Mouse (Mus musculus) forebrain, embryonic 10.5 days (tissue): ENCODE measurements around the gene Rab5if. TPM values are rescaled to one million over a fixed set of nuclear protein-coding genes. Genes with fewer than 3 reads are reported as not detected.

Experiments
- DNase-seq: peaks from one replicate; pipeline ENCODE4 v3.0.0-alpha.2; 2017; ENCODE audit warnings: low spot score; ENCODE audit errors: extremely low spot score
- H3K27ac ChIP-seq: fragments of 300-500 bp; sonication (generic); 2 replicates; pipeline ENCODE4 v1.5.1; 2016; ENCODE audit warnings: mild to moderate bottlenecking
- H3K27me3 ChIP-seq: fragments of 300-500 bp; sonication (generic); 2 replicates; pipeline ENCODE4 v1.6.1; 2016; ENCODE audit warnings: mild to moderate bottlenecking; ENCODE audit not compliant: poor library complexity, severe bottlenecking
- H3K36me3 ChIP-seq: fragments of 300-500 bp; sonication (generic); replicated peaks from 2 replicates; pipeline ENCODE4 v1.6.1; 2016; ENCODE audit warnings: mild to moderate bottlenecking, moderate library complexity
- H3K4me1 ChIP-seq: fragments of 300-500 bp; sonication (generic); 2 replicates; pipeline ENCODE4 v1.6.1; 2016
- H3K4me3 ChIP-seq: fragments of 300-500 bp; sonication (generic); 2 replicates; pipeline ENCODE4 v1.5.1; 2016; ENCODE audit warnings: mild to moderate bottlenecking, moderate library complexity
- H3K9me3 ChIP-seq: fragments of 300-500 bp; sonication (generic); 2 replicates; pipeline ENCODE4 v1.6.1; 2016; ENCODE audit warnings: mild to moderate bottlenecking, moderate library complexity
- whole genome bisulfite sequencing: fragments of 180-500 bp; shearing (Covaris S2); methylation state at CpG from one replicate; pipeline ENCODE4 v1.1.7; 2016; 5-methylcytosine and 5-hydroxymethylcytosine counted together
- polyA plus RNA-seq: library from polyadenylated mRNA; unstranded; fragments of >200 nt; fragmentation: Nextera tagmentation; extraction: Ambion mirVana; gene quantifications from 2 replicates; pipeline ENCODE4 v1.2.1, GENCODE M21; 2016

Rab5if gene
- polyA plus RNA-seq, 1 experiment from 2014 or later = 185 TPM

DNA sequence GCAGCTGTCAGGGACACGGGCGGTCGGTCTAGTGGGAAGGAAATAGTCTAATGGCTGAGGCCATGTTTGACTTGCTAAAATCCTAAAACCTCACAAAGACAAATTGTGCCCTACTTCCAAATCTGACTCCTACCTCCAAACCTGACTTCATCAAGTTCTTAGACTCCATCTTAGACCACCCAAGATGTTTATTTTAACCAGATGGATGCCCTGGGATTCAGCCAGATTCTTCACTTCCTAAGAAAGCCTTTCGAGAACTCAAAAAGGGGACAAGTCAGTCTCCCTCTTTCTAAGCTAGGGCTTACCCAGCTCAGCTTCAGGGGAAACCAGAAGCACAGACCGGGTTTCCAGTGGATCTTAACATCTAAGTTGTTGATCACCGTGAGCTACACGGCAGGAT lies 4.3 kb upstream of the Rab5if start:
- no peaks in the 10 kb centered on the region for H3K27me3 ChIP-seq
- 94% methylated on average over 7 of the region's 7 CpGs for whole genome bisulfite sequencing
- peaks cover 18% of the 10 kb centered on the region for H3K4me1 ChIP-seq
- H3K9me3 ChIP-seq = no peaks in the 10 kb centered on the region
- DNase-seq = no peak
- H3K27ac ChIP-seq = no peak overlapping the region
- H3K36me3 ChIP-seq = peaks cover 65% of the 10 kb centered on the region
- H3K4me3 ChIP-seq = no peak overlapping the region

DNA sequence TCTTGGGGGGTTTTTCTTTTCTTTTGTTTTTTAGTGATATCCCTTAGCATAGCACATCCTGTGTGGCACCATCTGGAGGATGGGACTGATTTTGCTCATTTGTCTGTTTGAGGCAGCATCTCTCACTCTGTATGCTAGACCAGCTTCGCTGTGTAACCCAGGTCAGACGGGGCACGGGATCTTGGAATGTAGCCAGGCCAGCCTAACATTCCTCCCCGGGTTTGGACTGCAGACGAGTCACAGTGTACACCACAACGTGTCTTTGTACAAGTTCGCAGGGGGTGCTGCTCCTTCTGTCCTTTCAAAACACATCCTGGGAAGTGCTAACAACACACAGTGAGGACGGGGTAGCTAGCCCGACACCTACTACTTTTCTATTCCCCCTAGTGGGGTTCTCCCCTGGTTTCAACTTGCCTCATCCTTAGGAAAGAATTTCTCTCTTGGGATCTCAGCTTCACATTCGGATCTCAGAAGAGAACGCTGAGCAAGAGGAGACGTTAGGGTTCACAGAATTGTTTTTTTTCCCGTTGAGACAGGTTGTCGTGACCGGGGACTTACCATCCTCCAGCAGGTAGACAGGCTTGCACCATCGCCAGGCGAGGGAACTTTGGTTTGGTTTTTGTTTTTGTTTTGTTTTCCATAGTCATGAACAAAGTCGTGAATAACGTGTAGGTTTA lies 749 bp upstream of the Rab5if start:
- H3K9me3 ChIP-seq = no peaks in the 10 kb centered on the region
- peak; percentile 40 for DNase-seq
- H3K27me3 ChIP-seq = no peaks in the 10 kb centered on the region
- WGBS = under 1% methylated on average over 19 of the region's 19 CpGs
- peak overlapping the region; percentile 92 for H3K27ac ChIP-seq
- H3K36me3 ChIP-seq = peaks cover 59% of the 10 kb centered on the region
- H3K4me1 ChIP-seq = peaks cover 27% of the 10 kb centered on the region
- peak overlapping the region; percentile 97 for H3K4me3 ChIP-seq

DNA sequence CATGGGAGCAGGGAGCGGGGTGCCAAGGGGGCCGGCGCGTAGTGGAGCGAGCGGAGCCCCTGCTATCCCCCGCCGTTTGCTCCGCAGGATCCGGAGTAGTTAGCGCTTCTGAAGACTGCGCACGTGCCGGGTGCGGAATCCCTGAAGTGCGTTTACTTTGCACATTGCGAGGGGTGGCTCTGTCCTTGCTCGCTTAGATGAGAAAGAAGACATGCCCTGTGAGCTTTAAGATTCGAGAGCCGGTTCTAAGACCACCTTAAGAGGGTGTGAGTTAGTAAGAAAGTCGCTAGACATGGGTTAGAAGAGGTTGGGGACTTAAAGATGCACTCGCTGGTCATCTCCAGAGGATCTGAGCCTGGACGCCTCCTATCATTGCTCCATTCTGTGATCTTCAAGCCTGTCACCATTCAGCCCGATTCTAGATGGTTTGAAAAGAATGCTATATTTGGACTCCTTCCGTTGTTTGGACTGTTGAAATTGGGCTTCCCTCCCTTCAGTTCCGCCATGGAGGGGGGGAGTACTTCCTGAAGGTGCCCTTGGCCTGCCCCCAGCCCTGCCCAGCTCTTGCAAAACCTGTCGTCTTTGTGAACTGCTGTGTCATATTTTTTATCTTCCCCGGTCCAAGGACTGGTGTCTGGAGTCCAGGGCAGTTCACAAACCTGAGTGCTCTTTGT lies 696 bp downstream of the Rab5if start:
- WGBS = 5% methylated on average over 28 of the region's 28 CpGs
- H3K4me1 ChIP-seq = peaks cover 27% of the 10 kb centered on the region
- H3K27me3 ChIP-seq = no peaks in the 10 kb centered on the region
- H3K36me3 ChIP-seq = peaks cover 61% of the 10 kb centered on the region
- peak overlapping the region; percentile 97 for H3K4me3 ChIP-seq
- no peaks in the 10 kb centered on the region for H3K9me3 ChIP-seq
- DNase-seq = no peak
- peak overlapping the region; percentile 92 for H3K27ac ChIP-seq

DNA sequence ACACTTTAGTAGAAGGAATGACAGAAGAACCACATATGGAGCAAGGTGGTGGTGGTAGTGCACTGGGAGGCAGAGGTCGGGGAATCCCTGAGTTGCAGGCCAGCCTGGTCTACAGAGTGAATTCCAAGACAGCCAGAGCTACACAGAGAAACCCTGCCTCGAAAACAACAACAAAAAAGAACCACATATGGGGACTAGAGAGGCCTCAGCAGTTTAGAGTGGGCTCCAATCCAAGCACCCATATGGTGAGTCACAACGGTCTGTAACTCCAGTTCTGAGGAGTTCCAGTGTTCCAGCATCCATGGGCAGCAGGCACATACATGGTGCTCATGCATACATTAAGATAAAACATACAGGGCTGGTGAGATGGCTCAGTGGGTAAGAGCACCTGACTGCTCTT lies 1.6 kb downstream of the Rab5if start:
- no peaks in the 10 kb centered on the region for H3K9me3 ChIP-seq
- DNase-seq = no peak
- peaks cover 27% of the 10 kb centered on the region for H3K4me1 ChIP-seq
- peaks cover 62% of the 10 kb centered on the region for H3K36me3 ChIP-seq
- no peak overlapping the region for H3K27ac ChIP-seq
- H3K4me3 ChIP-seq = peak overlapping the region; percentile 97
- H3K27me3 ChIP-seq = no peaks in the 10 kb centered on the region
- 83% methylated on average over 3 of the region's 3 CpGs for WGBS

DNA sequence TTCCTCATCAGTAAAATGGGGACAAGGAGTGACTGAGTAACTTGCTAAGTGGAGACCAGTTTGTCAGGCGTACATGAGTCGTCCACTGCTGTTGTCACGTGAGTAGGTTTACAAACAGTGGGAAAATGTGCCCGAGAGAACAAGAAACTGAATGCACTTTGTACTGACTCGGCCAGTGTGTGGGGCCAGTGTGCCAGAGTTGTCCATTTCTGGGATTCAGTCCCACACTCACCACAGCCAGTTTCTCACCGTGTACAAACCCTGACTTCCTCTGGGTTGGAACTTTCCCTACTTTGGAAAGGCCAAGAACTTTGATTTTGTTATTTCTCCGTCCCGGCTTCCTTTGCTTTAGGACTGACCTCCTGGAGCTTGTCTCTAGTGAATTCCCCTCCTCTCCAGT lies 6.1 kb downstream of the Rab5if start:
- Histone ChIP-seq H3K36me3 (peaks cover 95% of the 10 kb centered on the region), H3K27me3 (no peaks in the 10 kb centered on the region), H3K27ac (no peak overlapping the region), H3K4me1 (peaks cover 6% of the 10 kb centered on the region), H3K4me3 (no peak overlapping the region), H3K9me3 (no peaks in the 10 kb centered on the region)
- 92% methylated on average over 8 of the region's 8 CpGs for WGBS
- DNase-seq = no peak

DNA sequence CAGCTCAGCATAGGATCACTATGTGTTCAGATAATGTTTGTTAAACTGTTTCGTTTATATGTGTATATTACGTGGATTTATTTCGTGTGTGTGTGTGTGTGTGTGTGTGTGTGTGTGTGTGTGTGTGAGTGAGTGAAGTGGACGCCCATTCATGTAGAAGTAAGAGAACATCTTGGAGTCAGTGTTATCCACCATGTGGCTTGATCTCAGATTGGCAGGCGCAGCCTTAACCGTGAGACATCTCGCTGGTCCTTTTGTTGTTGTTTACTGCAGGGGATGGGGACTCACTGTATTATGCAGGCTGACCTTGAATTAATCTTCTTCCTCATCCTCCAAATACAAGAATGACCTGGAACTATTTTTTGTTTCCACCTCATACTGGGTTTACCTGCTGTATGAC lies 6.6 kb downstream of the Rab5if start:
- H3K4me1 ChIP-seq = peaks cover under 1% of the 10 kb centered on the region
- H3K27ac ChIP-seq = no peak overlapping the region
- 92% methylated on average over 7 of the region's 7 CpGs for WGBS
- H3K4me3 ChIP-seq = no peak overlapping the region
- H3K9me3 ChIP-seq = no peaks in the 10 kb centered on the region
- H3K27me3 ChIP-seq = no peaks in the 10 kb centered on the region
- peaks cover 98% of the 10 kb centered on the region for H3K36me3 ChIP-seq
- DNase-seq = no peak

DNA sequence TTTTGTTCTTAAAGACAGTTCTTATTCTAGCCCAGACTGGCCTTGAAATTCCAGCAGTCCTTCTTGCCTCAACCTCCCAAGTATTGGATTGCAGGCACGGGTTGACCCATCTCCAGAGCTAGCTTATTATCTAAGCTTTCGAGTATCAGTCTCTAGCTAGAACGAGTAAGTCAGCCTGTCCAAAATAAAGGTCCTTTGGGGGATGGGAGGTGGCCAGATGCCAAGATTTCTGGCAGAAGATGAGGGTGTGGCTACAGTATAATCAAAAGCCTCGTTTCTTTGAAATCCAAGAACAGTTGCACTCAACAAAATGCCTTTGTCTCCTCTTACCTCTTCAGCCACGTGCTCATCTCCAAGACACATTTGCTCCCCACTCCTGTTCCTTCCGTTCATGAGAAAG lies 7.6 kb downstream of the Rab5if start:
- Histone ChIP-seq H3K9me3 (no peaks in the 10 kb centered on the region), H3K36me3 (peaks cover 100% of the 10 kb centered on the region), H3K4me3 (no peak overlapping the region), H3K4me1 (no peaks in the 10 kb centered on the region), H3K27me3 (no peaks in the 10 kb centered on the region), H3K27ac (no peak overlapping the region)
- DNase-seq = no peak
- 85% methylated on average over 6 of the region's 6 CpGs for WGBS

DNA sequence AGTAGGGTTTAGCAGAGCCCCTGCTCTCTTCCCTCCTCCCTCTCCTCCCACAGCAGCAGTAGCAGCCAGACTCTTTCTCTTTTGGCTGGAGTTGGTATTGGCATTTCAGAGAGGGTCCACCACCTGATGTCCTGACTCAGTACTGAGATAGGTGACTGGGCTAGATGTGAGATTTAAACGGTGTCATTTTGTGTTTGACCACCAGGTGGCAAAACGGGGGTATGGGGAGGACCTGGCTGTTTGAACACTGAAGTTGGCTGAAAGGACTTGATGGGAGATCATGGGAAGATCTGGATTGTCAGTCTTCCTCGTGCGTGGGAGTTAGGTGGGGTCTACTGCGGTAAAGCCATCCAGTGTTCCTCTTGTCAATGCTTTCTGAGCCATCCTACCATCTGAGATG lies 10.7 kb downstream of the Rab5if start:
- H3K27me3 ChIP-seq = no peaks in the 10 kb centered on the region
- H3K9me3 ChIP-seq = no peaks in the 10 kb centered on the region
- no peak overlapping the region for H3K4me3 ChIP-seq
- 42% methylated on average over 5 of the region's 5 CpGs for WGBS
- no peaks in the 10 kb centered on the region for H3K4me1 ChIP-seq
- DNase-seq = peak; percentile 64
- peaks cover 70% of the 10 kb centered on the region for H3K36me3 ChIP-seq
- H3K27ac ChIP-seq = no peak overlapping the region

DNA sequence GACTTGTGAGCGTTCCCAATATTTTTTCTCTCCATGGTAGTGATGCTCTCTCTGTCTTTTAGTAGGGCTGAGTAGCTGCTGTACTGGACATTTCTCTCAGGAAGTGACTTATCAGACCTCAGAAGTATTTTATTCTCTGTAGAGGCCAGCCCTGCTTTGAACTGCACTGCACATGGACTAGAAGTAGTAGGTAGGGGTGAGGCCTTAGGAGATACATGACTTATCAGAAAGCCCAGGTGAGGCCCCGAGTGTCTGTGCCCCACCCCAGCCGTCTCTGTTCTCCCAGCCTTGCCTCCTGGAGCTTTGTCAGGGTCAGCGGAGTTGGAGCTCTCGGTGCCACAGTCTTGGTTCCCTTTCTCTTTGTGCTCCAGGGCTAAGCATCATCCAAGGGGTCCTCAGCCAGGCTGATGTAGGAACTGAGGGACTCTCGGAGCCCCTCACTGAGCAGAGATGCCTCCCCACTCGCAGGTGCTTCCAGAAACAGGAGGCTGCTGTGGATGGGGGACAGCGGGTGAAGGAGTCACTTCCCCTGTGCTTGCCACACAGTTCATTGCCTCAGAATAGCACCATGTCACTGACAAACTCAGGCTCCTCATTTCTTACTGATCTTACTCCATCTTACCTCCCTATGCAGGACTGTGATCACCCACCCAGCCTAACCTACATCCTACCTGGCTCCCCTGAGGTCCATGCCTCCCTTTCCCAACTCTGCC lies 11.3 kb downstream of the Rab5if start:
- Histone ChIP-seq H3K4me3 (no peak overlapping the region), H3K27ac (no peak overlapping the region), H3K4me1 (no peaks in the 10 kb centered on the region), H3K36me3 (peaks cover 64% of the 10 kb centered on the region), H3K27me3 (no peaks in the 10 kb centered on the region), H3K9me3 (no peaks in the 10 kb centered on the region)
- 90% methylated on average over 8 of the region's 8 CpGs for WGBS
- no peak for DNase-seq

DNA sequence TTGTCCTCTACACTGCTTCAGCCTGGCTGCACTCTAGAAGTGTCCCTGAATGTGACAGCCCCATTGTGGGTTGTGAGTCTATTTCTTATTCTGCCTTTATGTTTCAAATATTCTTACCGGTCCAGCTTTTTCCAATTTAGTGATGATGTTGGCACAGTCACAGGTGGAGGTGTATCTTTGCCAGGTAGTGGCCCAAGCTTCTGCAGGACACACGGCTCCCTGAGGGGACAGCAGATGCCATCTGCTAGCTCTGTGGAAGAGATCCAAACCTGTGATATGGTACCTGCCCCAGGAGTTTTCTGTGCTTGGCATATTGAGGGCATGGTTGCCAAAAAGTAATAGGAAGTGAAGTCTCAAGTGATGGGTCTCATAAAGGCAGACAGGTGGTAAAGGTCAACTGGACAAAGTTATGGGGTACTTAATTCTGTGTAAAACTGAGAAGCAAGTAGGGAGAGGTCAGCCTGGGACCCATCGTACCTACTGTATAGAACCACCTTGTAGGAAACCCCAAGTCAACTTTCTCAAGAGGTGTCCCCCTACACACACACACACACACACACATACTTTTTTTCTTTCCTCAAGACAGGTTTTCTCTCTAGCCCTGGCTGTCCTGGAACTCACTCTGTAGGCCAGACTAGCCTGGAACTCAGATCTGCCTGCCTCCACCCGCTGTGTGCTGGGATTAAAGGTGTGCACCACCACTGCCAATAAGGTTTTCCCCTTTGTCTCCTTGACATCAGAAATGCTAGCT lies 12.0 kb downstream of the Rab5if start:
- Histone ChIP-seq H3K4me3 (no peak overlapping the region), H3K4me1 (no peaks in the 10 kb centered on the region), H3K27me3 (no peaks in the 10 kb centered on the region), H3K27ac (no peak overlapping the region), H3K36me3 (peaks cover 57% of the 10 kb centered on the region), H3K9me3 (no peaks in the 10 kb centered on the region)
- WGBS = 93% methylated on average over 4 of the region's 4 CpGs
- DNase-seq = no peak

DNA sequence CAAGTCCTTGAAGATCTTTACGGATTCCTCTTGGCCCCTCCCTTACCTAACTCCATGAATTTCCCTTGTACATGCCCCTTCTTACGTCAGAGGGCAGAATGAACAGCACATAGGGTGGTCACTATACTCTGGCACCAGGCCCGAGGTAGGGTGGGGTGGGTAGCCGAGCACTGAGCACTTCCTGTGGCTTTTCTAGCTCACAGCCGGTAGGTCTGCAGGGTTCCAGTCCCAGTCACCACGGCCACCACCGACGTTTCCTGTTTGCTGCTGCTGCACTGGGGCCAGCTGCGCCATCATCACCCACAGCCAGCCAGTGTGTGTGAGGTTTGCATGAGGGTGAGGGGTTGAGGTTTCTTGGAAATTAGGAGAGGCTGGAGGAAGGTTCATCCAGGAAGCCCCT lies 14.8 kb downstream of the Rab5if start:
- Histone ChIP-seq H3K36me3 (peaks cover 29% of the 10 kb centered on the region), H3K9me3 (no peaks in the 10 kb centered on the region), H3K27me3 (no peaks in the 10 kb centered on the region), H3K27ac (no peak overlapping the region), H3K4me3 (no peak overlapping the region), H3K4me1 (no peaks in the 10 kb centered on the region)
- no peak for DNase-seq
- 79% methylated on average over 9 of the region's 9 CpGs for WGBS

DNA sequence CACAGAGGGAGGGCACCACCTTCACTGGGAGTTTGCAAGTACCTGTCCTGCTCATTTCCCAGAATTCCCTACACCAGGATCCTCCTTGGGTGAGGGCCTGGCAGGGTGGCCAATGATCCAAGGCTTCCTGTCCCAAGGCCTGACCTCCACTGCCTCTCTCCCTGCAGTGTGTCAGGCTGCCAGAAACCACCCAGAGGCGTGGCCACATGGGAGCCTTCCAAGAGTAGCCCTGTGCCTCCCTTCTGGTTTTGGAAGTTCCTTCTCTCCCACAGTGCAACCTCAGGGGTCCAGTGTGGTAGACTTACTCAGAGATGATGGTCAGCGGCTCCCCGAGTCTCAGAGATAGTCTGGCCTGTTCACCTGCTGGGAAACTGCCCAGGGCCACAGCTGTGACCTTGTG lies 16.6 kb downstream of the Rab5if start:
- Histone ChIP-seq H3K36me3 (peaks cover 11% of the 10 kb centered on the region), H3K9me3 (no peaks in the 10 kb centered on the region), H3K4me3 (no peak overlapping the region), H3K27ac (no peak overlapping the region), H3K4me1 (no peaks in the 10 kb centered on the region), H3K27me3 (no peaks in the 10 kb centered on the region)
- DNase-seq = no peak
- 82% methylated on average over 3 of the region's 3 CpGs for WGBS
